Mouse (Mus musculus): ENCODE data around the gene Csf2rb2. TPM values are rescaled to one million over a fixed set of nuclear protein-coding genes. Genes with fewer than 3 reads are reported as not detected.
"Not testable (repeated sequence)": the region's sequence is repeated elsewhere in the genome, so short reads cannot be mapped to it uniquely, and the experiment has no call there.

Gene Csf2rb2
- 1.7 and 3.3 TPM in 2 replicates for total RNA-seq (2017)

DNA sequence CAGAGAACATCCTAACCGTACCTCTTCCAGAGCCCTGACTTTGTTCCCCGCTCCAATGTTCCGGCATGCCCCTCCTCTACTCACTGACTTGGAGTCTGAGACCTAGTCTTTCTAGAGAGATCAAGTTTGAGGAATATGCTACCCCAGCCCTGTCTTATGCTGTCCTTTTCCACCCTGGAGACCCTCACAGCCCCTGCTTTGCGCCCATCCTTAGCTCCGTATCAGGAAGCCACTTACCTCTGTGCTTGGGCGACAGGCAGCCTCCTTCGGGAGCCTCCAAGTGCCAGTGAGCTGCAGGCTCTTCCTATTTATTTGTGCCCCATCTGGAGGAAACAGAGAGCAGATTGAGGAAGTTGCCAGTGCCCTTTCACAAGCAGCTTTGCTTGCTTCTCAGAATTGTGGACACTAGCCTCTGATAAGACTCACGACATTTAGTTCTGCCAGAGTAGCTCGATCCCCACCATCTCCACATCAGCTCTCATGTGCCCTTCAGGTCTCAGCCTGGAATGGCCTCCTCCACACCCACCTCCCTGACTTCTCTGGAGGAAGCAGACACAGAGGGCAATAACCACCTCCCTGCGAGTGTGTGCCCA, at the start of gene Csf2rb2:
Gene Csf2rb2, minus strand, starts transcription at position 381 of the 593 bp plus-strand sequence.
- ATAC-seq (replicated peaks in 1 of 2; ENCODE audit: insufficient read depth in 1 of 2, low FRiP score in 2 of 2, low TSS enrichment in 1 of 2, low read depth in 1 of 2, poor library complexity in 2 of 2, severe bottlenecking in 2 of 2), result peak; percentile 70 to 75

DNA sequence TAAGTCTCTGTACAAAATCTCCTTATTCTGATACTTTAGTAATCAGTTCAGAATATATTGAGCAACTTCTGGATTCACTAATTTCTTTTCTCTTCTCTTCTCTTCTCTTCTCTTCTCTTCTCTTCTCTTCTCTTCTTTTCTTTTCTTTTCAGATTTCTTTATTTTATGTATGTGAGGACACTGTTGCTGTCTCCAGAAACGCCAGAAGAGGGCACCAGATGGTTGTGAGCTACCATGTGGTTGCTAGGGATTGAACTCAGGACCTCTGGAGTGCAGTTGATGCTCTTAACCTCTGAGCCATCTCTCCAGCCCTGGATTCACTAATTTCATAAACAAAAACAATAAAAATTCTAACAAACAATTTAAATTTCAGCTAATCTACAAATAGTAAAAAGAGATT, 49.4 kb upstream of the Csf2rb2 start:
- no peak for ATAC-seq (replicated peaks in 1 of 2; ENCODE audit: insufficient read depth in 1 of 2, low FRiP score in 2 of 2, low TSS enrichment in 1 of 2, low read depth in 1 of 2, poor library complexity in 2 of 2, severe bottlenecking in 2 of 2)

DNA sequence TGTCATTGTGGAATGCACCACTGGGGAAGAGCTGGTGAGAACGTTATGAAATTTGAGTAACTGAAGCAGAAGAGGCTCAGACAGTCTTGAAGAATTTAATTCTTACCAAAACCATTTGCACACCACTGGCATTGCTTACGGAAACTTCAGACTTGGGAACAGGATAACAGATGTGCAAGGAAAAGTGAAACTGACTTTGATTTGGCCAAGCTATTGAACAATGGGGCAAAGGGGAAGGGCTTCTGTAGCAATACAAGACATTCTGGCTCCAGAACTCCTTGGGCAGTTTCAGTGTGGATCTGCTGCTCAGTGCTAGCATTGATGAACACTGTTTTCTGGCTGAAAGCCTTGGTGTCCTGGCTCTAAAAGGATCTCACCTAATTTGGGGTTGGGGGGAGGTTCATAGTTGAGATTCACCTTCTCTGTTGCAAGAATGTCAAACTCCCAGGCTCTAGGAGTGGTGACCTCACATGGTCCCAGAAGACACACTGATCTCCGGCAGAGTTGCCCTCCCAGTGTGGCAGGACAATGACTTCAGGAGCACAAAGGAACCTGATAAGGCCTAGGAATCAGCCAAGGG, 46.2 kb upstream of the Csf2rb2 start:
- no peak; a peak in 1 of 4 replicates for ATAC-seq (replicated peaks in 1 of 2; ENCODE audit: insufficient read depth in 1 of 2, low FRiP score in 2 of 2, low TSS enrichment in 1 of 2, low read depth in 1 of 2, poor library complexity in 2 of 2, severe bottlenecking in 2 of 2)

DNA sequence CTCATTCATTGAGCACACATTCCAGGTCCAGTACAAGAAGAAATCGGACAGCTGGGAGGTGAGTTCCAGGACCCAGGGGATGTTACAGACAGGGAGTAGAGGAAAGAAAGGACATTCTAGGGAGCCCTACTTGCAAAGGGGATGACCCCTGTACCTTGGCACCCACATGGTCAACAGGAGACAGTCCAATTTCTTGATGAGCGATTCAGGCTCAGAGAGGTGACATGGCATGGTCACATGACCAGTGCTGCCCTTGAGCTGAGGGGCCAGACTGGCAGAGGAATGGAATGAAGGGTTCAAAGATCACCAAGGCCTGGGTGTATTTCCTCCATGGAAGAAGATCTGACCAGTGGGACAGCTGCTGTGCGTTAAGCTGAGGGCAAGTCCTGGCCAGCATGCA, 39.0 kb upstream of the Csf2rb2 start:
- no peak for ATAC-seq (replicated peaks in 1 of 2; ENCODE audit: insufficient read depth in 1 of 2, low FRiP score in 2 of 2, low TSS enrichment in 1 of 2, low read depth in 1 of 2, poor library complexity in 2 of 2, severe bottlenecking in 2 of 2)

DNA sequence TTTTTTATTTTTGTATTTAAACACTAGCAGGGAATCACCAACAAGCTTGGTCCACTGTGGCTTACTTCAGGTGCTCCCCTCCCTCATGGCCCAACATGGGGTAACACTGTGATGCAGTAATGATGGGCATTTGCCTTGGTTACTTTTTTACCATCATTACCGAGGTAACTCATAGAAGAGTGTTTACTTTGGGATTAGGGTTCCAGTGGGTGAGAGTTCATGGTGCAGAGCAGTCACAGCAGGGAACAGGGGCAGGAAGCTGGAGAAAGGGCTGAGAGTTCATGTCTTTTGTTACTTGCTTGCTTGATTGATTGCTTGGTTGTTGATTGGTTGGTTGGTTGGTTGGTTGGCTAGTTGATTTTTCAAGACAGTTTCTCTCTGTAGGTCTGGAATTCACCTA, 38.2 kb upstream of the Csf2rb2 start:
- ATAC-seq (replicated peaks in 1 of 2; ENCODE audit: insufficient read depth in 1 of 2, low FRiP score in 2 of 2, low TSS enrichment in 1 of 2, low read depth in 1 of 2, poor library complexity in 2 of 2, severe bottlenecking in 2 of 2), result no peak

DNA sequence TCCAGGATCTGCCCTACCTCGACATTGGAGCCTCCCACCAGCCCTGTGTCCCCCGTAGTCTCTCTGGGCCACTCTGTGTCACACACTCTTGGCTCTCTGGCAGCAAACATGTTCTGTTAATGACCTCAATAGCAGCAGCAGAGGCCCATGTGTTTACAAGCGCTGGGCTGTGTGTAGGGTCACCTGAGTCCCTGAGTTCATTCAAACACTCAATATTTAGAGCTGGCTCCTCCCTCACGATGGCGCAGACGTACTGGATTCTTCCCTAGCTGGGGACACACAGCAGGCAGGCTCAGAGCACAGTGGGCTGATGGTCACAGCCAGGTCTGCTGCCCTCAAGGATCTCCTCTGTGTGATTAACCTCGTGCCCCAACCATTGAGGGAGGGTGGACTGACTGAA, 35.4 kb upstream of the Csf2rb2 start:
- ATAC-seq (replicated peaks in 1 of 2; ENCODE audit: insufficient read depth in 1 of 2, low FRiP score in 2 of 2, low TSS enrichment in 1 of 2, low read depth in 1 of 2, poor library complexity in 2 of 2, severe bottlenecking in 2 of 2), result not testable (repeated sequence)

DNA sequence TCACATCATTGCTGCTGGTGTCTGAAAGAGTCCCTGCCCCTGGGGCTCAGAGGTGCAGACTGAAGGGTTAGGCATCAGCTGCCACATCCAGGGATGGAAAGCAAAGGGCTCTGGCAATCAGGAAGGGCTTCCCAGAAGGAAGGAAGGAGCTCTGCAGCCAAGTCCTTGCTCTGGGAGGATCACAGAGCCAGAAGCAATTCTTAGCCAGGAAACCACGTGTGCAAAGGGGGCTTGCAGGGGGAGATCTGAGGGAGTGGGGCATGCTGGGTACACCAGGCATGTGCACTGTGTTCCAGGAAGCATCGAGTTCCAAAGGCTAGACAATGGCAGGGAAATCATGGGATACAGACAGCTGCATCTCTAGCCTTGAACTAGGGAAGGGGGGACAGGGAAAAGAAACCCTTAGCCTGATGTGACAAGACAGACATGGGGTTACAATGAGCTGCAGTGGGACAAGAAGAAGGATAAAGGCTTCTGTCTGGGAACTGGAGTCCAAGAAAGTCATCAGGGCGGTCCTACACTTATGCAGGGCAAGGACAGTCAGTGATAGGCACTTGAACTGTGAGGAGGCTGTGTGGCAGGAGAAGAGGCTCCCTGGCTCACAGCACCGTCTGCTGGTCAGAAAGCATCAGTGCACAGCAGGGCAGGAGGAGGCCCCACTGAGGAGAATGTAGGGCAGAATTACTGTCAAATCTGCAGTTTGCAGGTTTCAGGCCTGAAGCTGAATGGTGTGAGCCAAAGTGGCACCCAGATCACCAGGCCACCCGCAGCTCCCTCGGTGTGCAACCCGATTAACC, 34.3 kb upstream of the Csf2rb2 start:
- peak; percentile 77 to 81 for ATAC-seq (replicated peaks in 1 of 2; ENCODE audit: insufficient read depth in 1 of 2, low FRiP score in 2 of 2, low TSS enrichment in 1 of 2, low read depth in 1 of 2, poor library complexity in 2 of 2, severe bottlenecking in 2 of 2)

DNA sequence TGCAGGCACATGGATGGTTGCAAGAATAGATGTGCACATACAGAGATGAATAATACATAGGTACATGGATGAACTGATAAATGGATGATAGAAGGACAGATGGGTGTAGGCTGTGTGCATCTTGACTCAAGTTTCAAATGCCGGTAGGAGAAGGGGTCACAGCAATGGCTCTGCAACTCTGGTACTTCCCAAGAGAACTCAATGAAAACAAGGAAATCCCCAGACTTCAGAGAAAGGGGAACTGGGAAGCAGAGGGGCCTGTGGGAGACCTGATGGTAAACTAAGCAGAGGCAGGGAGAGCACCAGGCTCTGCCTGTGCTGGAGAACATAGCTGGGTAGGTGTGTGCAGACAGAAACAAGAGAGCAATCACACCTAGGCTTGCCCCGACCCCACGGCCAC, 28.9 kb upstream of the Csf2rb2 start:
- no peak for ATAC-seq (replicated peaks in 1 of 2; ENCODE audit: insufficient read depth in 1 of 2, low FRiP score in 2 of 2, low TSS enrichment in 1 of 2, low read depth in 1 of 2, poor library complexity in 2 of 2, severe bottlenecking in 2 of 2)

DNA sequence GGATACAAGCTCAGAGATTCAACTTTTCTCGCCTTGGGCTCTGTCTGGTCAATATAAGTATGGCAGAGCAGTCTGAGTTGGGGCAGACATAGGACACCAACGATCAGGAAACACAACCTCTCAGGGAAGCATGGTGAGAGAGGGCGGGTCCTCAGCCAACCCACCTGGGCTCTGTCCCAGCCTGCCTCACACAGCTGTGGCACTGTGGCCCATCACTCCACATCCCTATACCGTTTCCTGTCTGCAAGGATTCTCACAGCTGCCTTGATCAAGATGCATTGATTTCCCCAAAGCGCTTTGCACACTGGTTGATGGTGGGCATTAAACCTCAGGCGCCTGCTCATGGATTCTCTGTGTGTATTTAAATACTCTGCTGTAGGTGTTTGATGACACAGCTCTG, 27.5 kb upstream of the Csf2rb2 start:
- ATAC-seq (replicated peaks in 1 of 2; ENCODE audit: insufficient read depth in 1 of 2, low FRiP score in 2 of 2, low TSS enrichment in 1 of 2, low read depth in 1 of 2, poor library complexity in 2 of 2, severe bottlenecking in 2 of 2), result no peak

DNA sequence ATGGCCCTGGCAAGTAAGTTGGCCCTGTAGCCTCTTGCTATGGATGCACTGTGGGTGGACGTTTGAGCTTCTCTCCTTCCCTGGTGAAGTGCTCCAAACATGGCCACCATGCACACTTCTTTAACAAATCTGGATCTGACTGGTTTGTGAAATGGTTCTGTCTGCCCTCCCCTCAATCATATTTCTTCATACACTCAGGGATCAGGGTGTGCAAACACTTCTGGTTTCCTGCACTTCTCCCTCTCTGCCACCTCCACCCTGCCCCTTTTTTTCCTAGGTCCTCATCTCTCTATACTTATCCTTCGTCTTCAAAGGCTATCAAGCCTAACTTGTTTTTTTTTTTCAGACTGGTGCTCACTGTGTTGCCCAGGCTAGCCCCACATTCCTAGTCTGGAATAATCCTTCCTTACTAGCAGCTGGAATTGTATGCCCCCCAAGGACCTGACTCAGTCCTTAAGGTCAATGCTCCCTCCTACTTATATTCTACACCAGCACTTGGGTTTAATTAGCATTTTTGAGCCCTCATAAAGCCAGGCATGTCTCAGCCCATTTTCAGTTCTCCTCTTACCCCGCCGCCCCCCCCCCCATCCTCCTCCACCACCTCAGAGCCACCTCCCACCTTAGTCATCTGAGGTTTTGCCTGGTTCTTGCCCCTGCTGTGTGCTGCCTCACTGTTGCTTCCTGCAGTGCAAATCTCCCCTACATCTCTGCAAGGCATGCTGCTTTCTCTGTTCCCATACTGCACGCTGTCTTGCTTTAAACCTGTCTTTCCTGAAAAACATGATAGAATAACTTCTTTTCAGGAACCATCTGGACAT, 26.2 kb upstream of the Csf2rb2 start:
- ATAC-seq (replicated peaks in 1 of 2; ENCODE audit: insufficient read depth in 1 of 2, low FRiP score in 2 of 2, low TSS enrichment in 1 of 2, low read depth in 1 of 2, poor library complexity in 2 of 2, severe bottlenecking in 2 of 2), result peak; percentile 54 to 71; a peak in 2 of 4 replicates

DNA sequence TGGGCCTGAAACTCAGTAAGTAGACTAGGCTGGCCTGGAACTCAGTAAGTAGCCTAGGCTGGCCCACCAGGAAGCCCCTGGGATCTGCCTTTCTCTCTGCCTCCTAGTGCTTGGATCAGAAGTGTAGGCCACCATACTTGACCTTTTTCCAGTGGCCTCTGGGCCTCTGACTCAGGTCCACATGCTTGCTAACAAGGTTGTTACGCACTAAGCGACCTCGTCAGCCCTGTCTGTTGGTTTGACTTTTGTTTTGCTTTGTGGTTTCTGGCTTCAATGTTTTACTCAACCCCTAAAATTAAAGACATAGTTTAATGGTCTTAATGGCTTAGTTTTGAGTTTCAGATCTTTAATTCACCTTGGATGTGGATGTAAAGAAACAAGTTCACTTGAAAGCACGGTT, 25.2 kb upstream of the Csf2rb2 start:
- no peak for ATAC-seq (replicated peaks in 1 of 2; ENCODE audit: insufficient read depth in 1 of 2, low FRiP score in 2 of 2, low TSS enrichment in 1 of 2, low read depth in 1 of 2, poor library complexity in 2 of 2, severe bottlenecking in 2 of 2)

DNA sequence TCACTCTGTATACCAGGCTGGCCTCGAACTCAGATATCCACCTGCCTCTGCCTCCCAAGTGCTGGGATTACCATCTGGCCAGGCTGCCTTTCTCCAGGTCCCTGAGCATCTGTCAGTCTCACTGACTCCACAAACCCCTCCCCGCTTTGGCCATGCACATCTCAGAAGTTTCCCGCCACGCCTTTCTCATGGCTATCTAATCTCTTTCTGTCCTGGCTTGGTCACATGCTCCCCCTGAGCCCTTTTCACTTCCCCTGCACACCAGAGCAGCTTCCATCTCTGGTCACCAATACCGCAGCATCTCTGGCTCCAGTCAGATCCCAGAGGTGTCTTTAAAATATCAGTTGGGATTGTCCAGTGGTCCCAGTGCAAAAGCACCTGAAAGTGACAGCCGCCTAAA, 24.5 kb upstream of the Csf2rb2 start:
- ATAC-seq (replicated peaks in 1 of 2; ENCODE audit: insufficient read depth in 1 of 2, low FRiP score in 2 of 2, low TSS enrichment in 1 of 2, low read depth in 1 of 2, poor library complexity in 2 of 2, severe bottlenecking in 2 of 2), result not testable (repeated sequence)

DNA sequence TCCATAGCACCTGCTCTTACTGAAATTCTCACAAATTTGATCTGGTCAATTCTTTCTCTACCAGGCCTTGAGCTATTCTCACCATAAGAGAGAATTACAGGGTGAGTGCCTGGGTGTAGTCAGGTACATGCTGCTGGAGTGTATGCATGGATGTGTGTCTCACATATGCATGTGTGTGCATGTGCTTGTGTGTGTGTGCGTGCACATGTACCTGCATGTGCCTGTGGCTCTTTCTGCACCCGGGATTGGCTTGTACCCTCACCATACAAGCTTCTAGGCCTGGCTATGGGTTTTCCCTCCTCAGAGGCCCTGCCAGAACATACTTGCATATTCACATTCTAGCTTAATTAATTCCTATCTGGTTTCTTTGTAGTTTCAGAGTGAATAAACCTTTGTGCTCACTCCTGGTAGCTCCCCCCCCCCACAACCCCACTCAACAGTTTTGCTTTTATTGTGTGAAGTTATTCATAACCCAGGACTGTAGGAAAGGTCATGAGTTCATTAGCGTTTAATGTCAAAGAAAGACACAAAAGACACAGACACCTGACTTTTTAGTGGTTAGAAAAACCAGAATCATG, 23.1 kb upstream of the Csf2rb2 start:
- ATAC-seq (replicated peaks in 1 of 2; ENCODE audit: insufficient read depth in 1 of 2, low FRiP score in 2 of 2, low TSS enrichment in 1 of 2, low read depth in 1 of 2, poor library complexity in 2 of 2, severe bottlenecking in 2 of 2), result no peak

DNA sequence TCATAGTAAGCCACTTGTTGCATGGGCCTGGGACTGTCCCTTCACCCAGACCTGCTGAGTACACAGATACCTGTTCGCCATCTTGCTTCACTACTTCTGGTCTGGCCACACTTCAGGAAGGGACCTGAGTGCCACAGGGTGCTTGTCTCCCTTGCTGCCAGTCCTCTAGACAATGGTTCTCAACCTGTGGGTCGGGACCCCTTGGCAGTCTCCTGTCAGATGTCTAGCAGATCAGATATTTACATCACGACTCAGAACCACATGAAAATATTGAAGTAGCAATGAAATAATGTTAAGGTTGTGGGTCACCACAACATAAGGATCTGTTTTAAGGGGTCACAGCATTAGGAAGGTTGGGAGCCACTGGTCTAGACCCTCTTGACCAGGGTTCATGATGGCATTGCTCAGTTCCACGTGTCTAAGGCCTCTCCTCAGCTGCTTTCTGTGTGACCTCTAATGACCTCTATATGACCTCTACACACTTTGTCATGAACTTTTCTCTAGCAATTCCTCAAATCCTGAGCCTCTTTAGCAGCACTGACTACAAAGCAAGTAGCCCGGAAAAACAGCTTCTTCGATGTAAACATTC, 22.3 kb upstream of the Csf2rb2 start:
- ATAC-seq (replicated peaks in 1 of 2; ENCODE audit: insufficient read depth in 1 of 2, low FRiP score in 2 of 2, low TSS enrichment in 1 of 2, low read depth in 1 of 2, poor library complexity in 2 of 2, severe bottlenecking in 2 of 2), result not testable (repeated sequence)

DNA sequence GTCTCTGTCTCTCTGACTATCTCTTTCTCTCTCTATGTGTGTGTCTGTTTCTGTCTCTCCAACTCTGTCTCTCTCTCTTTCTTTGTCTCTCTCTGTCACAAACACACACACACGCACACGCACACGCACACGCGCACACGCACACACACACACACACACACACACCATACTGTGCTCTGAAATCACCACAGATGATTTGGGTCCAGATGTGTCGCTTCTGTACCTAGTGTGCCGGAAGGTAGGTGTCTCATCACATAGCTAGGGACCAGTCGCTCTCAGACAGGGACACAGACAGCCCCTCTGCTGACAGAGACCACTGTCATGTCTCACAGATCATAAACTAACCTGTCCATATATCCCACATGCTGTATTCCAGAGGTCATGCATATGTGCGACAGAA, 21.2 kb upstream of the Csf2rb2 start:
- no peak for ATAC-seq (replicated peaks in 1 of 2; ENCODE audit: insufficient read depth in 1 of 2, low FRiP score in 2 of 2, low TSS enrichment in 1 of 2, low read depth in 1 of 2, poor library complexity in 2 of 2, severe bottlenecking in 2 of 2)

DNA sequence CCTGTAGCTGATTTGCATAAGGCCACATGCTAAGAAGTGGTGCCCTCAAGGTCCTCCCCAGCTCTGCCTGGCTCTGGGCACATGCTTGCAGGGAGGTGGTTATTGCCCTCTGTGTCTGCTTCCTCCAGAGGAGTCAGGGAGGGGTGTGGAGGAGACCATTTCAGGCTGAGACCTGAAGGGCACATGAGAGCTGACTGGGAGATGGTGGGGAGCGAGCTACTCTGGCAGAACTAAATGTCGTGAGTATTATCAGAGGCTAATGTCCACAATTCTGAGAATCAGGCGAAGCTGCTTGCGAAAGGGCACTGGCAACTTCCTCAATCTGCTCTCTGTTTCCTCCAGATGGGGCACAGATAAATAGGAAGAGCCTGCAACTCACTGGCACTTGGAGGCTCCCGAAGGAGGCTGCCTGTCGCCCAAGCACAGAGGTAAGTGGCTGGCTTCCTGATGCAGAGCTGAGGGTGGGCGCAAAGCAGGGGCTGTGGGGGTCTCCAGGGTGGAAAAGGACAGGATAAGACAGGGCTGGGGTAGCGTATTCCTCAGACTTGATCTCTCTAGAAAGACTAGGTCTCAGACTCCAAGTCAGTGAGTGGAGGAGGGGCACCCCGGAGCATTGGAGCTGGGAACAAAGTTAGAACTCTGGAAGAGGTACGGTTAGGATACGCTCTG, 20.3 kb upstream of the Csf2rb2 start, which contains the start of gene Csf2rb:
Gene Csf2rb, plus strand, starts transcription at position 82 of the 669 bp plus-strand sequence.
- peak; percentile 81 for ATAC-seq (replicated peaks in 1 of 2; ENCODE audit: insufficient read depth in 1 of 2, low FRiP score in 2 of 2, low TSS enrichment in 1 of 2, low read depth in 1 of 2, poor library complexity in 2 of 2, severe bottlenecking in 2 of 2)

DNA sequence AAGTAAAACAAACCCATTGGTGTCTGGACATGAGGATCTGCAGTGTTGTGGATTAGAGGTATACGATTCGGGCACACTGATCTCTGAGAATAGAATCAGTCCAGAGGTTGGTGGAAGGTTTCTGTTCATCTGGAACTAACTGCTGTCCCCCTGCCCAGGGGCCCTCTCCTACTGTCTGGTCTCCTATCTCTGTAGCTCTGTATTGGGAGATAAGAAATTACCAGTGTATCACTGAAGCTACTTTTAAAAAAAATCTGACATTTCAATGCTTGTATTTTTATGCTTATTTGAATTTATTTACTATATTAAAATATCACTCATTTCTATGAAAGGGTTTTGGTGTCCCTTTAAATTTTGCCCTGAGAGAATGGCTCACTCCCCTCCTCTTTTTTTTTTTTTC, 18.8 kb upstream of the Csf2rb2 start:
- no peak for ATAC-seq (replicated peaks in 1 of 2; ENCODE audit: insufficient read depth in 1 of 2, low FRiP score in 2 of 2, low TSS enrichment in 1 of 2, low read depth in 1 of 2, poor library complexity in 2 of 2, severe bottlenecking in 2 of 2)

Measured in hematopoietic stem cell, adult 5-6 weeks (primary cell).